Comparison of ENCODE assay signal across 21 mouse cellular contexts in the genomic region with DNA sequence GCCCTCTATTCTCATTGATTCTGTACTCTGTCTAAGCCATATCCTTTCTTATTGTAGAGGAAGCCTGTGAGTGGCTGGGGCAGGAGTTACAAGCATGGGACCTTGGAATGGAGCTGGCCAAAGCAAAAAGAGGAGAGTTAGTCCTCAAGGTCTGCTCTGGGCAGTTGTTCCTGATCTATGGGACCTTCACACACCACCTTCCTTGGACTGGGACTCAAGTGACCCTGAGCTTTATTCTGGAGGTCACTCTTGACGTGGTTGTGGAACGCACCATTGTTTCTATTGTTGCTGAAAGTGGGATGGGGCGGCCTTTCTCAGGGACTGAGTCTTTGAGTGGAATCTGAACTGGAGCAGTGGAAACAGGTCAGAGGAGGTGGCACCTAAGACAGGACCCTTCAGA.
DNase-seq lines count a peak whose midpoint lies in the region; ATAC-seq lines count a peak whose summit lies in the region.
"Had no signal": no experiment of that assay in that cellular context is flagged by ENCODE, and none has a peak within 500 bp of the region (broad histone marks: within the 10 kb centered on the region; RNA-seq: fewer than 3 reads in every experiment).

No protein-coding gene starts in this region.

- DNase-seq in adrenal gland, adult 2 months: peak; percentile 69
- no peak for DNase-seq in adrenal gland, postnatal 4 days (ENCODE audit: low spot score in 2 of 2)
- DNase-seq in heart, adult 11 months: peak; percentile 76
- DNase-seq in heart, postnatal 4 days: no peak
- peak; percentile 45 for DNase-seq in adrenal gland, postnatal 10 days
- peak; percentile 50 for DNase-seq in adrenal gland, postnatal 14 days
- no peak for DNase-seq in cerebellum, adult 18-20 months
- DNase-seq: cerebellum, adult 11-12 months; cerebellum, adult 8-10 months; cerebellum, adult 9-11 months; cerebellum, postnatal 14 days; cerebellum, postnatal 36 days; embryo, embryonic 11 days; forebrain, postnatal 0 days had no signal

- no peak for ATAC-seq in forebrain, embryonic 13.5 days
- ATAC-seq: forebrain, embryonic 15.5 days; forebrain, postnatal 0 days had no signal

- no peaks in the 10 kb centered on the region for H3K9me3 ChIP-seq in forebrain, embryonic 13.5 days (replicated peaks)
- H3K9me3 ChIP-seq: embryonic facial prominence, embryonic 13.5 days; embryonic facial prominence, embryonic 15.5 days; forebrain, embryonic 10.5 days; forebrain, embryonic 12.5 days; forebrain, embryonic 15.5 days had no signal

- H3K36me3 ChIP-seq in forebrain, embryonic 13.5 days (ENCODE audit: poor library complexity, severe bottlenecking): no peaks in the 10 kb centered on the region
- H3K36me3 ChIP-seq: embryonic facial prominence, embryonic 13.5 days; embryonic facial prominence, embryonic 15.5 days; forebrain, embryonic 10.5 days; forebrain, embryonic 12.5 days; forebrain, embryonic 15.5 days had no signal

- WGBS in forebrain, embryonic 13.5 days: 78% methylated on average over 3 of the region's 3 CpGs

- no peaks in the 10 kb centered on the region for H3K27me3 ChIP-seq in forebrain, embryonic 13.5 days
- H3K27me3 ChIP-seq: embryonic facial prominence, embryonic 13.5 days; embryonic facial prominence, embryonic 15.5 days; forebrain, embryonic 12.5 days; forebrain, embryonic 15.5 days had no signal

- peaks cover 2% of the 10 kb centered on the region; the same call in 1 of the 2 replicates for H3K4me1 ChIP-seq in forebrain, embryonic 13.5 days
- H3K4me1 ChIP-seq: embryonic facial prominence, embryonic 13.5 days; embryonic facial prominence, embryonic 15.5 days; forebrain, embryonic 15.5 days had no signal

- no peak overlapping the region for H3K27ac ChIP-seq in forebrain, embryonic 13.5 days
- H3K27ac ChIP-seq: embryonic facial prominence, embryonic 13.5 days; embryonic facial prominence, embryonic 15.5 days; forebrain, embryonic 10.5 days; forebrain, embryonic 12.5 days; forebrain, embryonic 15.5 days had no signal

- H3K4me2 ChIP-seq in forebrain, embryonic 13.5 days: no peak overlapping the region
- H3K4me2 ChIP-seq: embryonic facial prominence, embryonic 13.5 days; embryonic facial prominence, embryonic 15.5 days; forebrain, embryonic 12.5 days; forebrain, embryonic 15.5 days had no signal

- no peak overlapping the region for H3K9ac ChIP-seq in forebrain, embryonic 13.5 days
- H3K9ac ChIP-seq: embryonic facial prominence, embryonic 13.5 days; embryonic facial prominence, embryonic 15.5 days; forebrain, embryonic 12.5 days; forebrain, embryonic 15.5 days; forebrain, postnatal 0 days had no signal

- no peak overlapping the region for H3K4me3 ChIP-seq in forebrain, embryonic 13.5 days
- H3K4me3 ChIP-seq: embryonic facial prominence, embryonic 13.5 days; embryonic facial prominence, embryonic 15.5 days; erythroblast, embryonic 14.5 days; forebrain, embryonic 10.5 days; forebrain, embryonic 12.5 days; forebrain, embryonic 15.5 days had no signal

Comparison
In these comparisons a context has a peak if more than half of its experiments do, and no peak if none do; other contexts are left out.
1. DNase-seq: peak in adrenal gland, adult 2 months (single experiment), heart, adult 11 months (single experiment), adrenal gland, postnatal 10 days (single experiment) and adrenal gland, postnatal 14 days (single experiment); none in adrenal gland, postnatal 4 days (0 of 2), heart, postnatal 4 days (single experiment) and cerebellum, adult 18-20 months (0 of 2).